Mouse (Mus musculus) embryonic fibroblast, embryonic 13.5 days (primary cell): ENCODE results near the gene Tbxa2r.

Experiments
- CTCF ChIP-seq: IDR thresholded peaks from 2 replicates; pipeline ENCODE4 v1.5.1; 2011; ENCODE audit warnings: mild to moderate bottlenecking, control low read depth, low read length, moderate library complexity, borderline replicate concordance; ENCODE audit not compliant: insufficient read depth
- POLR2A ChIP-seq: IDR thresholded peaks from 2 replicates; pipeline ENCODE4 v1.6.1; 2011; ENCODE audit warnings: low read depth, mild to moderate bottlenecking, control low read depth, low read length, moderate library complexity

DNA sequence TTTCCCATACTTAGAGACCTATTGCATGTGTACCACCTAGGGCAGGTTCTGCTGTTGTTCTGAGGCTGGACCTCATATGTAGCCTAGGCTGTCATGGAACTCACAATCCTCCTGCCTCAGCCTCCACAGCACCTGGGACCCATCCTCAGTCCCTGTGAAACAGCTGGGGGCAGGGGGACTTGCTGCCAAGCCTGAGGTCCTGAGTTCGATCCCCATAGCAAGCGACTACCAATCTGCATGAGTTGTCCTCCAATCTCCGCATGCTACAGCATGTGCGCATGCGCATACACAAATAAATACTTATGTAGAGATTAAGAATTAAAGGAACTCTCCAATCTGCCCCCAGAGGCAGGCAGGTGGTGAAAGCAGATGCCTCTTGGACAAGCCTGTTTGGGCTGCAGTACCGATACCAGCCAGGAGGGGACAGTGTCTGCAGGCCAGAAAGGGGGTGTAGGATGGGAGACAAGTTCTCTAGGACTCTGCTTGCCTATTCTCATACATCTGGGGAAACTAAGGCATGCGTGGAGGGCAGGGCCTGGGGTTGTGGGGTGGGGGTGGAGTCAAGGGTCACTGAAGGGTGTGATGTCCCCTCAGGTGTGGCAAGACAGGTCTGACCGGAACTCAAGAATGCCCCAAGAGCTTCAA, 40.9 kb upstream of the Tbxa2r start:
- TF ChIP-seq CTCF (peak; percentile 63; the same call in 1 of the 2 replicates), POLR2A (no peak)
